In genomic region chr7:98125473-98125872, GRCm38 (mm10) we compare ENCODE assay signal across 10 mouse cellular contexts. TPM values are rescaled to one million over a fixed set of nuclear protein-coding genes. Genes with fewer than 3 reads are reported as not detected.
DNase-seq lines count a peak whose midpoint lies in the region; ATAC-seq and TF ChIP-seq lines count a peak whose summit lies in the region.
"Had no signal": no experiment of that assay in that cellular context is flagged by ENCODE, and none has a peak within 500 bp of the region (broad histone marks: within the 10 kb centered on the region; RNA-seq: fewer than 3 reads in every experiment).

No protein-coding gene starts in this region.

- H3K4me3 ChIP-seq in kidney, adult 2 months (ENCODE audit: insufficient read depth, low read depth, low read length): no peak overlapping the region
- H3K4me3 ChIP-seq in kidney, embryonic 14.5 days (ENCODE audit: low read length): no peak overlapping the region
- no peak overlapping the region for H3K4me3 ChIP-seq in ES-E14 (ENCODE audit: insufficient read depth in 1 of 2, low read depth in 1 of 2, low read length in 2 of 2, poor library complexity in 1 of 2, severe bottlenecking in 1 of 2)
- H3K4me3 ChIP-seq in midbrain, embryonic 10.5 days: no peak overlapping the region
- H3K4me3 ChIP-seq: hindbrain, embryonic 15.5 days; myocyte had no signal

- no peak overlapping the region for H3K4me2 ChIP-seq in kidney, embryonic 14.5 days (replicated peaks; ENCODE audit: low read depth, low read length)
- H3K4me2 ChIP-seq: hindbrain, embryonic 15.5 days had no signal

- 38% methylated on average over 5 of the region's 5 CpGs for WGBS in kidney, adult 2 months
- WGBS in kidney, embryonic 14.5 days: 37% methylated on average over 5 of the region's 5 CpGs
- 42% methylated on average over 5 of the region's 5 CpGs for WGBS in midbrain, embryonic 10.5 days

- TF ChIP-seq CTCF in kidney, adult 2 months (conservative IDR thresholded peaks at IDR 0.05; ENCODE audit: insufficient read depth, insufficient read length, low read depth, low read length): peak; percentile 64

- no peak for ATAC-seq in kidney, embryonic 14.5 days (ENCODE audit: low FRiP score, low TSS enrichment)

- in situ Hi-C loops in ES-E14 (cut with MboI; ENCODE audit: low sequenced_read_pairs in 2 of 2, unreplicated experiment in 2 of 2): no loop called here

- no peak overlapping the region for H3K9ac ChIP-seq in kidney, embryonic 14.5 days (ENCODE audit: low read depth, low read length)
- H3K9ac ChIP-seq in ES-E14 (ENCODE audit: insufficient read depth, low read depth, low read length, poor library complexity, severe bottlenecking): no peak overlapping the region
- H3K9ac ChIP-seq: hindbrain, embryonic 15.5 days had no signal

- H3K27me3 ChIP-seq in kidney, adult 2 months (replicated peaks; ENCODE audit: control insufficient read depth, insufficient read depth, low read length): no peaks in the 10 kb centered on the region
- no peaks in the 10 kb centered on the region for H3K27me3 ChIP-seq in kidney, embryonic 14.5 days (ENCODE audit: control insufficient read depth, insufficient read depth, low read length)
- no peaks in the 10 kb centered on the region; the same call in 1 of the 2 replicates for H3K27me3 ChIP-seq in midbrain, embryonic 10.5 days (ENCODE audit: low read depth, poor library complexity, severe bottlenecking)
- H3K27me3 ChIP-seq: hindbrain, embryonic 15.5 days had no signal

- H3K36me3 ChIP-seq in kidney, adult 2 months (ENCODE audit: control insufficient read depth, insufficient read depth, low read length): no peaks in the 10 kb centered on the region
- H3K36me3 ChIP-seq in kidney, embryonic 14.5 days (ENCODE audit: control insufficient read depth, insufficient read depth, low read length): no peaks in the 10 kb centered on the region
- H3K36me3 ChIP-seq in ES-E14 (ENCODE audit: control insufficient read depth, insufficient read depth, low read length, poor library complexity, severe bottlenecking): peaks cover 10% of the 10 kb centered on the region; the same call in 1 of the 2 replicates
- no peaks in the 10 kb centered on the region for H3K36me3 ChIP-seq in midbrain, embryonic 10.5 days

- H3K9me3 ChIP-seq in kidney, embryonic 14.5 days (ENCODE audit: control insufficient read depth, low read length): no peaks in the 10 kb centered on the region
- no peaks in the 10 kb centered on the region for H3K9me3 ChIP-seq in ES-E14 (ENCODE audit: control insufficient read depth, insufficient read depth, low read depth, low read length)
- no peaks in the 10 kb centered on the region for H3K9me3 ChIP-seq in midbrain, embryonic 10.5 days (replicated peaks)
- H3K9me3 ChIP-seq: hindbrain, embryonic 15.5 days had no signal

- DNase-seq in kidney, adult 2 months: peak; percentile 50
- peak; percentile 56 for DNase-seq in ES-E14 (ENCODE audit: low read depth, low spot score)
- peak; percentile 44 for DNase-seq in c-Kit-positive CD71-positive TER-119-positive erythroid progenitor cells, embryonic 14.5 days (ENCODE audit: low spot score)
- DNase-seq in lung, postnatal 14 days: peak; percentile 51
- DNase-seq in midbrain, embryonic 10.5 days (ENCODE audit: low spot score): no peak
- no peak for DNase-seq in ovary, postnatal 14 days (ENCODE audit: low spot score)
- no peak for DNase-seq in heart, adult 11 months

- no peak for TF ChIP-seq POLR2A in kidney, adult 2 months (IDR thresholded peaks at IDR 0.05; ENCODE audit: low read depth, low read length)

- no peak overlapping the region for H3K27ac ChIP-seq in kidney, adult 2 months (ENCODE audit: insufficient read depth, low read depth, low read length)
- no peak overlapping the region for H3K27ac ChIP-seq in kidney, embryonic 14.5 days (ENCODE audit: low read depth, low read length)
- H3K27ac ChIP-seq in ES-E14 (ENCODE audit: insufficient read depth, low read depth, low read length, poor library complexity, severe bottlenecking): no peak overlapping the region
- H3K27ac ChIP-seq in midbrain, embryonic 10.5 days (replicated peaks): no peak overlapping the region
- H3K27ac ChIP-seq: hindbrain, embryonic 15.5 days had no signal

- no peaks in the 10 kb centered on the region for H3K4me1 ChIP-seq in kidney, adult 2 months (ENCODE audit: control insufficient read depth, insufficient read depth, low read length)
- no peaks in the 10 kb centered on the region for H3K4me1 ChIP-seq in kidney, embryonic 14.5 days (ENCODE audit: control insufficient read depth, insufficient read depth, low read length)
- peaks cover 0 to under 1% of the 10 kb centered on the region in 2 experiments; a peak in 1 of 4 replicates for H3K4me1 ChIP-seq in ES-E14 (ENCODE audit: control insufficient read depth in 2 of 2, insufficient read depth in 2 of 2, low read length in 2 of 2, poor library complexity in 1 of 2)
- H3K4me1 ChIP-seq in midbrain, embryonic 10.5 days: peaks cover under 1% of the 10 kb centered on the region; the same call in 1 of the 2 replicates

TF ChIP-seq in ES-E14, 5 proteins besides CTCF, POLR2A, EP300 and RAD21:
- TF ChIP-seq CHD2 (IDR thresholded peaks at IDR 0.05; ENCODE audit: low read depth, low read length) (no peak), MAFK (IDR thresholded peaks at IDR 0.05; ENCODE audit: insufficient read depth, low read depth, low read length) (no peak), ZC3H11A (IDR thresholded peaks at IDR 0.05; ENCODE audit: borderline replicate concordance, low read depth, low read length) (no peak), HCFC1 (IDR thresholded peaks at IDR 0.05; ENCODE audit: borderline replicate concordance, insufficient read depth, low read length) (no peak), ZNF384 (IDR thresholded peaks at IDR 0.05; ENCODE audit: low read depth, low read length) (no peak)

RNA-seq across cellular contexts. Expression of gene Myo7a, which starts 6.1 kb away (rescaled TPM):
- polyA plus RNA-seq in kidney, adult 2 months (2012; rRNA removed): 24.6 and 29.8 TPM in 2 replicates
- polyA plus RNA-seq in kidney, embryonic 14.5 days (2014; fragmentation: Nextera tagmentation; extraction: Ambion mirVana): 7.9 and 15.4 TPM in 2 replicates
- 1.8 and 2.1 TPM in 2 replicates for total RNA-seq in ES-E14 (2012; rRNA removed)
- polyA plus RNA-seq in midbrain, embryonic 10.5 days (2016; fragmentation: Nextera tagmentation; extraction: Ambion mirVana): 17.7 and 19.2 TPM in 2 replicates

RNA-seq across cellular contexts. Expression of gene Omp, which starts 19.8 kb away (rescaled TPM):
- polyA plus RNA-seq in kidney, adult 2 months (2012; rRNA removed): 0.53 and 1.3 TPM in 2 replicates
- 0.20 and 0.51 TPM in 2 replicates for polyA plus RNA-seq in kidney, embryonic 14.5 days (2014; fragmentation: Nextera tagmentation; extraction: Ambion mirVana)
- total RNA-seq in ES-E14 (2012; rRNA removed): 1.4 and 2.4 TPM in 2 replicates
- polyA plus RNA-seq in midbrain, embryonic 10.5 days (2016; fragmentation: Nextera tagmentation; extraction: Ambion mirVana): 0.10 TPM in 2 replicates

RNA-seq across cellular contexts. Expression of gene Capn5, which starts 52.6 kb away (rescaled TPM):
- 13.8 and 14.6 TPM in 2 replicates for polyA plus RNA-seq in kidney, adult 2 months (2012; rRNA removed)
- polyA plus RNA-seq in kidney, embryonic 14.5 days (2014; fragmentation: Nextera tagmentation; extraction: Ambion mirVana): 4.8 and 10.4 TPM in 2 replicates
- total RNA-seq in ES-E14 (2012; rRNA removed): 5.0 and 10.0 TPM in 2 replicates
- polyA plus RNA-seq in midbrain, embryonic 10.5 days (2016; fragmentation: Nextera tagmentation; extraction: Ambion mirVana): 6.4 and 7.0 TPM in 2 replicates

Comparison
In these comparisons a context has a peak if more than half of its experiments do, and no peak if none do; other contexts are left out.
1. DNase-seq: peak in kidney, adult 2 months (single experiment), ES-E14 (single experiment), c-Kit-positive CD71-positive TER-119-positive erythroid progenitor cells, embryonic 14.5 days (single experiment) and lung, postnatal 14 days (single experiment); none in midbrain, embryonic 10.5 days (single experiment), ovary, postnatal 14 days (single experiment) and heart, adult 11 months (single experiment).